Mouse (Mus musculus) ES-Bruce4 (cell line): Measurements from ENCODE around the gene Pigq.

Source experiments
- CTCF ChIP-seq: IDR thresholded peaks from one replicate; pipeline ENCODE4 v1.8.1; 2011; ENCODE audit warnings: low read depth, low read length
- POLR2A ChIP-seq: IDR thresholded peaks from one replicate; pipeline ENCODE4 v1.8.1; 2011; ENCODE audit warnings: low read length; ENCODE audit not compliant: insufficient read depth

GRCm38 (mm10) chr17:25941511-25942241 is 3.1 kb downstream of the Pigq start:
- no peak for TF ChIP-seq CTCF
- no peak for TF ChIP-seq POLR2A
